Mouse (Mus musculus): Measurements from ENCODE around the gene Crisp2.
"Not testable (repeated sequence)": the region's sequence is repeated elsewhere in the genome, so short reads cannot be mapped to it uniquely, and the experiment has no call there.

Crisp2 gene

GRCm38 (mm10) chr17:40789877-40790276, 16.9 kb downstream of the Crisp2 start:
- no peaks in the 10 kb centered on the region for H3K36me3 ChIP-seq (ENCODE audit: control insufficient read depth, insufficient read depth, low read length, poor library complexity, severe bottlenecking)
- no peaks in the 10 kb centered on the region for H3K27me3 ChIP-seq (ENCODE audit: control insufficient read depth, insufficient read depth, low read length, poor library complexity, severe bottlenecking)
- no peak for DNase-seq (ENCODE audit: low read depth, low spot score)

GRCm38 (mm10) chr17:40767120-40767519, 39.7 kb downstream of the Crisp2 start:
- no peaks in the 10 kb centered on the region for H3K27me3 ChIP-seq (ENCODE audit: control insufficient read depth, insufficient read depth, low read length, poor library complexity, severe bottlenecking)
- no peak for DNase-seq (ENCODE audit: low read depth, low spot score)

GRCm38 (mm10) chr17:40763662-40764061, 43.1 kb downstream of the Crisp2 start:
- Histone ChIP-seq H3K36me3 (ENCODE audit: control insufficient read depth, insufficient read depth, low read length, poor library complexity, severe bottlenecking) (no peaks in the 10 kb centered on the region), H3K27me3 (ENCODE audit: control insufficient read depth, insufficient read depth, low read length, poor library complexity, severe bottlenecking) (no peaks in the 10 kb centered on the region)
- DNase-seq (ENCODE audit: low read depth, low spot score), result no peak

More at GRCm38 (mm10) chr17:40767120-40767519, 39.7 kb downstream of the Crisp2 start:
- H3K36me3 ChIP-seq (ENCODE audit: control insufficient read depth, insufficient read depth, low read length, poor library complexity, severe bottlenecking), result no peaks in the 10 kb centered on the region

- H3K36me3 ChIP-seq (ENCODE audit: control insufficient read depth, insufficient read depth, low read length, poor library complexity, severe bottlenecking), result no peaks in the 10 kb centered on the region
- H3K27me3 ChIP-seq (ENCODE audit: control insufficient read depth, insufficient read depth, low read length, poor library complexity, severe bottlenecking), result no peaks in the 10 kb centered on the region
- DNase-seq (ENCODE audit: low read depth, low spot score), result no peak
These were observed 75.1 kb downstream of the Crisp2 start for GRCm38 (mm10) chr17:40731724-40732123.

GRCm38 (mm10) chr17:40731296-40731695, 75.5 kb downstream of the Crisp2 start:
- H3K27me3 ChIP-seq (ENCODE audit: control insufficient read depth, insufficient read depth, low read length, poor library complexity, severe bottlenecking), result no peaks in the 10 kb centered on the region
- no peak for DNase-seq (ENCODE audit: low read depth, low spot score)
- H3K36me3 ChIP-seq (ENCODE audit: control insufficient read depth, insufficient read depth, low read length, poor library complexity, severe bottlenecking), result no peaks in the 10 kb centered on the region

- H3K36me3 ChIP-seq (ENCODE audit: control insufficient read depth, insufficient read depth, low read length, poor library complexity, severe bottlenecking), result no peaks in the 10 kb centered on the region
- DNase-seq (ENCODE audit: low read depth, low spot score), result no peak
- no peaks in the 10 kb centered on the region for H3K27me3 ChIP-seq (ENCODE audit: control insufficient read depth, insufficient read depth, low read length, poor library complexity, severe bottlenecking)
These were observed 80.0 kb downstream of the Crisp2 start, which contains the start of gene Esp1 for GRCm38 (mm10) chr17:40726820-40727219. TSS of gene Esp1 (plus strand) at chr17:40727120.

- not testable (repeated sequence) for H3K27me3 ChIP-seq (ENCODE audit: control insufficient read depth, insufficient read depth, low read length, poor library complexity, severe bottlenecking); DNase-seq (ENCODE audit: low read depth, low spot score); H3K36me3 ChIP-seq (ENCODE audit: control insufficient read depth, insufficient read depth, low read length, poor library complexity, severe bottlenecking)
These were observed 89.7 kb downstream of the Crisp2 start for GRCm38 (mm10) chr17:40717055-40717454.

- Histone ChIP-seq H3K27me3 (ENCODE audit: control insufficient read depth, insufficient read depth, low read length, poor library complexity, severe bottlenecking) (no peaks in the 10 kb centered on the region), H3K36me3 (ENCODE audit: control insufficient read depth, insufficient read depth, low read length, poor library complexity, severe bottlenecking) (no peaks in the 10 kb centered on the region)
- DNase-seq (ENCODE audit: low read depth, low spot score), result no peak
These were observed 90.5 kb downstream of the Crisp2 start for GRCm38 (mm10) chr17:40716273-40716672.

Data from splenic B cell, adult 2 months (primary cell).